Mouse (Mus musculus) layer of hippocampus, adult 8-10 months (tissue): ENCODE results near the gene Ankfn1. TPM values are rescaled to one million over a fixed set of nuclear protein-coding genes. Genes with fewer than 3 reads are reported as not detected.

ENCODE experiments used
- DNase-seq, 2 experiments: peaks; one replicate each; pipeline ENCODE4 v3.0.0; 2022; ENCODE audit warnings: low spot score in 2 of 2
- total RNA-seq, 4 experiments: library from RNA; stranded (reverse); gene quantifications; 2 replicates each; pipeline ENCODE4 v1.2.4; 2022

The Ankfn1 gene
- total RNA-seq: 1 to 10 TPM in 3 of 4 experiments, under 1 TPM in 1; 0.85 to 2.6 (median 1.5) TPM

DNA sequence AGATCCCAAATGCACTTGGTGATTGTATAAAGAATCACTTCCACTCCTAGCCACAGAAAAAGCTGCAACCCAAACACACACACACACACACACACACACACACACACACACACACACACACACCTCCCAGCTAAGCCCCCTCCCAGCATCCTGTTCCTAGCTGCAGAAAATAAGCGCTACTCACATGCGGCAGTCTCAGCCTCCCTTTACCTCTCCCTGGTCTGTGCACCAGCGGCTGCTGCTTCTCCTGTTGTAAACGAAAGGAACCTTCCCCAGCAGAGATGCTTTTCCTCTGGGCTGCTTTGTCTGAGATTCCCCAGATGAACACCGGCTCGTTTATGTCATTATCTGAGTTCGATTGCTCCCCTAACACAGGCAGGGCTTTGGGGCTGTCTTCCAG is at the start of gene Ankfn1:
Gene Ankfn1, minus strand, starts transcription at position 223 of the 400 bp plus-strand sequence.
- DNase-seq: no peak

GRCm38 (mm10) chr11:89823661-89824446 is 46.4 kb upstream of the Ankfn1 start:
- DNase-seq: no peak

DNA sequence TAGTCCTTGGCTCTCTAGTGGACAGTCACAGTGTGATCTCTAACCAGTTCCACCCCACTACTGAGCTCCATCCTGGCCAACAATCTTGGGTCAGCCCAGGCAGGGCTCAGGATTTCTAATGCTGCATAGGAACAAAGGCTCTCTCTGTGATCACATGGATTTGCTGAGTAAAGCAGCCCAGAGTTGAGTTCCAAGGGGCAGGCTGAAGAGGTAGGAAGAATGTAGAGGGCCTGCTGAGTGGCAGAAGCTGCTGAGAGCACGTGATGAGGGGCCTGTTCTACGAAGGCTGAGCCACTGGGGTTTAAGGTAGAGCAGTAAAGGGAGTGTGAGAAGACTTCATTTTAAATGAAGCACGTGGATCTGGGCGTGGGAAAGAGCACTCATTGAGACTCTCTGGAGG is 41.1 kb upstream of the Ankfn1 start:
- no peak for DNase-seq

- DNase-seq: no peak
These were observed 34.0 kb upstream of the Ankfn1 start for GRCm38 (mm10) chr11:89811403-89811802.

DNA sequence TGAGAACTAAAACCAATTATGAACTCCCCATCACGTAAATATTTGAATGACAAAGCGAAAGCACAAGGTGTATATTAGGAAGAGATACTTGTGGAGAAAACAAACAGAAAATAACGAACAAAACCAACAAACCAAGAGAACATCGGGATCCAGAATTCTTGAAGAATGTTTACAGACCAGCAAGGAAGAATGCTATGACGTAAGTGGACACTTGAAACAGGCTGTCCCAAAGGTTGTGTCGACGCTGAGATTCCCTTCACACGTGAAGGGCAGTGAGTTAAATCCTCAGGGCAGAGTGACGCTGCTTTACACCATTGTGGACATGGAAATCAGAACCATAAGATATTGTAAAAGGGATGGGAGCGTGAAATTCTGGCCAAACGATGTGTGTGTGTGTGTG is 30.5 kb upstream of the Ankfn1 start:
- DNase-seq: no peak

DNA sequence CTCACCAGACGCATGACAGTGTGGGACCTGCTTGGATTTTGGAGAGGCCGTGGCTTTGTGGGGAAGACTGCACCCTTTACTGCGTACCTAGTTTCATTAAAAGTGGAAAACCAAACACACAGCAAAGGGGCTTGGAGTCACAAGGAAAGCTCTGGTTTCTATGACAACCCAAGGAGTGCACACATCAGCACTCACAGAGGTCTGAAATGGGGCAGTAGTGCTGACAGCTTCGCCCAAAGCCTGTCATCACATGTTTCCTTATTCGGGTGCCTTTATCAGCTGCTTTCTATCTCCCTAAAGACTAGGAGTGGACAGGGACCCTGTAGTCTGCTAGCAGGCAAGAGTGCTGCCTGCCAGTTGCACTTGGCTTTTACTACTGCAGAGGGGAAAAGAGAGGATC is 27.4 kb upstream of the Ankfn1 start:
- no peak for DNase-seq

- no peak for DNase-seq
These were observed 26.5 kb upstream of the Ankfn1 start for GRCm38 (mm10) chr11:89803974-89804373.

DNA sequence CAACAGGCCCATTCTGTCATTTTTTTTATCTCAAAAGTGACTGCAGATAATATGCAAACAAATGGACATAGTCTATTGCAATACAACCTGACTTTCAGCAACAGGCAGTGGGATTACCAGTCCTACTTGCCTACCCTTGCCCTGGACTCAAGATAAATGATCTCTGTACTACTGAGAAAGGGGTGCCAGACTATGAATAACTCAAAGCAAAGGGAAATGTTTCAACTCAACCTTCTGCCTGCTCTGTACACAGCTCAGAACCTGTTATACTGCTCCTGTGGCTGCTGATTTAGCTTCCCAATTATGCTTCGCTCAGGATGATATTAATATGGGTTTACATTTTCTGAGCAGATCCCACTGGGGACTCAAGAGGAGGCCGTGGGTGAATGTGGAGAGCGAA is 15.3 kb upstream of the Ankfn1 start:
- DNase-seq: no peak

DNA sequence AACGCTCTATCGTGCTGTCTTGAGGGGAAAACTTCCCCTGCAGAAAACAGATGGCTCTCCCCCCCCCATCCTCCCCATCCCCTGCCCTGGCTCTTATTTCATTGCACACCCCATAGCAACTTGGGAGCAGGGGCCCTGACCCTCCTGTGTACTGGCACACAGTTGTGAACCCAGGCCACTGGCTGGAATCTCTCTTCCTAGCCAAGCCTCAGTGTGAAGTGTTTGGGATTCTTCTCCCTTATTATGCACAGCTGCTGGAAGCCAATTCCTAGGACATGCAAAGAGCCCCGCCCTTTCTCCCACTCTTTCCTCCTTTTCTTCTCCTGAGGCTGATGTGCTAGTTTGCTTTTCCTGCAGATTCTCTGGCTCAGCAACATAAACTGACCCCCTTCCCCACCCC is 1.4 kb downstream of the Ankfn1 start:
- DNase-seq: no peak

DNA sequence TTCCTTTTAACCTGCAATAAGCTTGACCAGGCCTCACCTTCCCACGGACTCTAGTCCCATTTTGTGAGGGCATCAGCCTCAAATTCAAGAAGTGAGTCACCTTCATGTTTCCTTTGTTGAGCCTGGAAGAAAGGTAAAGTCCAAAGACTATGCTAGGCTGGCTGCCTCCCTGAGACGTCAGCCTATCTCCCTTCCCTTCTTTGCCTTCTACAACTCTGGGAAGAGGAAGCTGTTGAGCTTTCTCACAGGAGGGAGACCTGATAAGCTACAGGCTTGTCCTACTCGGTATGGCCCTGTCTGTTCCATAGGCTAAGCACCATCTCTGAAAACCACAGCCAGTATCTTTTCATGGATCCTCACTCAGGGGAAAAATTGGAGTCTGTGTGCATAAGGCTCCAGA is 2.5 kb downstream of the Ankfn1 start:
- no peak for DNase-seq

DNA sequence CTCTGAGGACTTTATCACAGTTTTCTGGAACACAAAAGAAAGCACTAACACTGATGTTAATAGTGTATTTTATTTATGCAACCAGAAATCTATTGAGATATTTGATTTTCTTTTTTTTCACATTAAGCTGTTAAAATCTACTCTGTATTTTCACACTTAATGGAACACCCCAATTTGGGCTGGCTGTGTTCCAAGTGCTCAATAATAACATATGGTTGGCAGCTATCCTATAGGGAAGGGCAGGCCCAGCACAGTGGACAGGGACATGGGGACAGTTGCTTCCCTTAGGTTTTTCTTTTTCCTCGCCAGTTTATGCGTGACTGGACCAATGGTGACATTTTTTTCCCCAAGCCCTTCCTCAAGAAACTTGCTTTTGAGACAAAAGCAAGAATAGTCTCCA is 4.5 kb downstream of the Ankfn1 start:
- no peak for DNase-seq

DNA sequence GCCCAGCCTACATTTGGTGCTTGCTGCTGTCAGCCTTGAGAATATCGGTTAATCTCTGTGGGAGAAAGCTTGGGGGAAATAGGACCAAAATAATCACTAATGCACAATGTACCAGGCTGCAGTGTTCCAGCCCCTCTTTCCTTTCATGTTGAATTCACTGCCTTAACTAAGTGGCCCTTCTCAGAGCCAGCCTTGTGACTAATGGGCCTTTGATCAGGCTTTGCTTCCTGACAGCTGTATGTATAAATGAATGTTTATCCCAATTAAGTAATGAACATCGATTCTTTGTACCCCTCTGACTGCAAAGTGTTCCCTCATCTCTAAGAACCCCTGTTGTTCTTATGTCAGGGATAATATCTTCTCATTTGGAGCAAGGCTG is 11.7 kb downstream of the Ankfn1 start:
- no peak for DNase-seq

DNA sequence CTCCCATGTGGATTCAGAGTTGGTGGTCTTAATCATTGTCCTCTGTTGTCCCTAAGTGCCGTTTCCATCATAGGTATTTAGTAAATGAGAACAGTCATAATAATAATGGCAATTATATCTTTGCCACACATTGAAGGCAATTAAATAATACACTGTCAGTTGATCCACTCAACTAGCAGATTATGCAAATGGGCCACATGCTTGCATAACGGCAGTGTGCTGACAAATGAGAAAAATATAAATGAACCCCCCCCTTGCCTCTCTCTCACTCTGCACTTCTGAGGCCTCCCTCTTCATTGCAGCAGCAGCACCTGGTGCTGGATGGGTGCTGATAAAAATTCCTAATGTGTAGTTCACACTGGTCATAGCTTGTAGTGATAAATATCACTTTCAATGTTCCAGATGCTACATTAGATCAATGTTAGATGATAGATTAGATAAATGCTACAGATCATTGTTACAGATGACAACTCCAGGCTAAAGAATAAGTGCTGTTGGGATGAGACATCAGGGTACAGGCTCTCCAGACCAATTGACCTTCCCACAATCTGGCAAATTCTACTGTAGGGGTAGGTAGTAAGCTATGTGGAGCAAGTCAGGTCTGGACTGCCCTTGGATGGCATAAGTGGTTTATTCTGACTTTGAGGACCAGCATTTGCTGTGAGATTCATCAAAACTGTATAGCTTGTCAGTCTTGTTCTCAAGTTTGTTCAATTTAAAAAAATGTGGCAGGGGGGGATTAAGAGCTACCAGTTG is 12.3 kb downstream of the Ankfn1 start:
- DNase-seq: peak in 1 of 2 experiments; percentile 4

DNA sequence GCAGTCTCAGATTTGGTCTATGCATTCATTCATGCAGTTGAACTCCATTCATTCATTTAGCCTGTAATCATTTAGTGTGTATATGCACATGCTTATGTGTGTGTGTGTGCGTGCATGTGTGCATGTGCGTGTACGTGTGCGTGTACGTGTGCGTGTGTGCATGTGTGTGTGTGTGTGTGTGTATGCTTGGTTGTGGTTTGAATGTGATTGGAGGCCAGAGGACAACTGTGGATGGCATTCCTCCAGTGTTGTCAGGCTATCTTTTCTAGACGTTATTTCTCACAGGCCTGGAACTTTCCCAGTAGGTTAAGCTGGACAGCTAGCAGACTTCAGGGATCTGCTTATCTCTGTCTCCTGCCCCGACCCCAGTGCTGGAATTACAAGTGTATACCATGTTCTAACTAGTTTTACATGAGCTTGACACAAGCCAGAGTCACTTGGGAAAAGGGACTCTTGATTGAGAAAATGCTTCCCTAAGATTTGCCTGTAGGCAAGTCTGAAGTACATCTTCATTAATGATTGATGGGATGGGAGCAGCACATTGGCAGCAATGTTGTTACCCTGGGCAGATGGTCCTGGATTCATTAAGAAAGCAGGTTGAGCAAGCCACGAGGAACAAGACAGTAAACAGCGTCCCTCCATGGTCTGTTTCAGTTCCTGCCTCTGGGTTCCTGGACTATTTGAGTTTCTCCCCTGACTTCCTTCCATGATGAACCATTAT is 43.3 kb downstream of the Ankfn1 start:
- DNase-seq: no peak

DNA sequence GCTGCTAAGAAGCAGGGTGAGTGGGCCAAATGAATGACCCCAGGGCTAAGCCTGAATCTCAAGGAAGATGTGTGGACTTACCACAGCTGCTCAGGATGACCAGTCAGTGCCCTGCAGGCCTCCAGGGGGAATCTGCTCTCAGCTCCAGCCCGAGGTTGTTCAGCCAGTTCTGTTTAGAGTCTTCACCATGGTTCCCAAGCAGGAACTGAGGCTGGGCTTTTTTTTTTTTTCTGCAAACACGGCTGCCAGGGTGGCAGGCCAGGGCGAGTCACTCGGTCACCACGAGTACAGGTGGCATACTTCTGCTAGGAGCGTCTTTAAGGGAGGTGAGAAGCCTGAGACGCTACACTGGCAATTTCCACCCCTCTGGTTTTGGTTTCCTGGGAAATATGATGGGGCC is 43.9 kb downstream of the Ankfn1 start:
- DNase-seq: no peak

DNA sequence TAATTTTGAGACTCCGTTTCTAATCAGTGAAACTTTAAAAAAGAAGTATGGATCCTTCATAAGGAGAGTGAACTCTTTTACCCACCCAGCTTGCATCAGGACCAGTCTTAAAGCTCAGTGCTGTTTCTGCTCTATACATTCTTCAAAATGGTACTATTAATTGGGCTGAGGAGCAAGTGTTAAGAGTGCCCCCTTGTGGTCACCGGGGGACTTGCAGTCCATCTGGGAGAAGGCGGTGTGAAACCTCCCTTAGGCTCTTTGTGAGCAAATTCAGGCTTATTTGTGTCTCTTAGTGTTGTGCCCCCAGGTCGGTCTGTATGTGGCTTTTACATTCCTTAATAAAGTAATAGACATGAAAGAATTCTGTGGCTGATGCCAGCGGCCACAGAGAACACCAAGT is 56.6 kb downstream of the Ankfn1 start:
- peak; percentile 46 to 82 for DNase-seq

DNA sequence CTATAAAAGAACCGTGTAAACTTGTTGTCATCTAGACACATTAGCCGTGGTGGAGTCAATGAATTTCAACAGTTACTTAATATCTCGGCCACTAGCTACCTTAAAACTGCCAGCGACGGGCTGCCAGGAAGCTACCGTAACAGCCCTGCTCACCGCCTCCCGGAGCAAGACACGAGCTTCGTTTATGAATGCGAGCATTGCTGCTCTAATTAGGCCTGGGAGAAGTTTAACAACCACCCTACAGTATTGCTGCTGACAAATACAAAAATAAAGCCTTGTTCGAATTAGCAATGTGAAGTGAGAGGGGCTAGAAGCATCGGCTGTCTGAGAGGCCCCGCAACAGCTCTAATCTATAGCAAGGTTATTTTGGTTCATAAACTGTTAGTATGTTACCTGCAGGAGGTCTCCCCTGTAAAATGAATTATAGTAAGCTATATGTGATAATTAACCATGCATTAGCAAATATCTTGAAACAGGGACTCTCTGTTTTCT is 58.9 kb downstream of the Ankfn1 start:
- DNase-seq: no peak

GRCm38 (mm10) chr11:89716351-89716750 is 61.1 kb downstream of the Ankfn1 start:
- no peak for DNase-seq

DNA sequence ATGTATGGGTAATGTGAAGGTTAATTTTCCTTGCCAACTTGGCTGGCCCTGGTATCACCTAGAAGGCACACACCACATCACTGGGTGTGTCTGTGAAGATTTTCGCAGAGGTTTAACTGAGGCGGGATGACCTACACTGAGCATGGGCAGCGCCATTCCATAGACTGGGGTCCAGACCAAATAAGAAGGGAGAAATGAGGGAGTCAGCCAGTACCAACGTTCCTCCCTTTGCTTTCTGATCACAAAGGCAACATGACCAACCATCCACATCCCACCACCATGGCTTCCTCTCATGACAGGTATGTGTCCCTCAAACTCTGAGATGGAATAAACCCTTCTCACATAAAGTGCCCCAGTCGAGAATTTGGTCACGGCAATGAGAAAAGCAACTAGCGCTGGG is 68.9 kb downstream of the Ankfn1 start:
- DNase-seq: no peak

DNA sequence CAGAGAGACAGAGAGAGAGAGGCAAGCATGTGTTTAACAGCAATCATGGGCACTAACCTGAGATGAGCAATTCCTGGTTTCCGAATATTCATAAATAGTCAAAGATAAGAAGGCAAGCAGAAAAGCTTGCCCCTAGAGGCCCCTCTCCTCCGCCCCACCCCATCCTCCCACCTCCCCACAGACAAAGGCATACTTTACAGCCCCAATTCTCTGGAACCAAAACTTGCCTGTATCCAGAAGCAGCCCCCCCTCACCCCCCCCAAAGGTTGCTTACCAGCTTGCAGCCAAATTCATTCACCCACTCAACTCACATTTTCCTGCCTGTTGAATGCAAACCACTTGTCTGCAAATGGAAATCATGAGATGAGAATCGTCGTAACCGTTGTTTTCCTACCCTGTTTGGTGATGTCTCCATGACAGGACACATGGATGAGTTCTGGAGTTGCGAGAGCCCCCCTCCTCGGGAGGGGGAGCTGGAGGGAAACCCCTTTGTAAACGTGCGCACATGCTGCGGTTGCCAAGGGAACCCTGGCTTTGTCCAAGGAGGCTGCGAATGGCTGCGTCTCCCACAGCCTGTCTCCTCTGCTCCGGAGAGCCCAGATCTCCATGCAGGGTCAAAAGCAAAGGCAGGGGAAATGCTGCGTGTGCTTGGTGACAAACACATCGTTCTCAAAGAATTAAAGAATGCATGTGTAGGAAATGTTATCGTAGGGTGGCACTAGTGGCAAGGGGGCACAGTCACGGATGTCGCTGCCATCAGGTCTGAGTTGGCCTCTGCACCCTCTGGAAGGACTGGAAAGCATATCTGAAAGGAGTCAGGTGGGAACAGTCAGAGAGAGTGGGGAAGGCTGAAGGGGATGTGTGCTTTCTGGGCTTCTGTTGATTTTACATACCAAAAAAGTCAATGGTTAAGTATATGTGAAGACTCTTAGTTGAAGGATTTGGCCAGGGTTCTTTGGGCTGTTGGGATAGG is 80.7 kb downstream of the Ankfn1 start:
- DNase-seq: no peak

GRCm38 (mm10) chr11:89693686-89694085 is 83.8 kb downstream of the Ankfn1 start:
- no peak for DNase-seq
